Mouse (Mus musculus) lung, embryonic 14.5 days (tissue): Measurements from ENCODE around the gene Scel. TPM values are rescaled to one million over a fixed set of nuclear protein-coding genes. Genes with fewer than 3 reads are reported as not detected.

ENCODE experiments used
- ATAC-seq: fragments of 200-750 bp; cut with Nextera tagmentation; 2 replicates; pipeline ENCODE4 v1.8.0; 2017; ENCODE audit warnings: mild to moderate bottlenecking, moderate TSS enrichment, moderate library complexity; ENCODE audit not compliant: insufficient read depth
- DNase-seq: peaks from one replicate; pipeline ENCODE4 v3.0.0-alpha.2; 2015
- H3K27ac ChIP-seq: fragments of 300-500 bp; sonication (generic); 2 replicates; pipeline ENCODE4 v1.5.1; 2014; ENCODE audit warnings: low read depth, mild to moderate bottlenecking, moderate library complexity
- H3K27me3 ChIP-seq: fragments of 300-500 bp; sonication (generic); 2 replicates; pipeline ENCODE4 v1.6.1; 2014; ENCODE audit warnings: low read length, control low read depth; ENCODE audit not compliant: insufficient read depth
- H3K36me3 ChIP-seq: fragments of 300-500 bp; sonication (generic); 2 replicates; pipeline ENCODE4 v1.6.1; 2014; ENCODE audit warnings: control low read depth; ENCODE audit not compliant: insufficient read depth
- H3K4me1 ChIP-seq: fragments of 300-500 bp; sonication (generic); 2 replicates; pipeline ENCODE4 v1.6.1; 2014; ENCODE audit warnings: antibody characterized with exemption, control low read depth; ENCODE audit not compliant: insufficient read depth
- H3K4me2 ChIP-seq: fragments of 300-500 bp; sonication (generic); 2 replicates; pipeline ENCODE4 v1.6.1; 2014; ENCODE audit warnings: mild to moderate bottlenecking
- H3K4me3 ChIP-seq: fragments of 300-500 bp; sonication (generic); 2 replicates; pipeline ENCODE4 v1.5.1; 2014; ENCODE audit warnings: low read depth, low read length
- H3K9ac ChIP-seq: fragments of 300-500 bp; sonication (generic); 2 replicates; pipeline ENCODE4 v1.6.1; 2014
- H3K9me3 ChIP-seq: fragments of 300-500 bp; sonication (generic); 2 replicates; pipeline ENCODE4 v1.6.1; 2016; ENCODE audit warnings: low read depth, low read length, control low read depth
- CTCF ChIP-seq: IDR thresholded peaks from 2 replicates; pipeline ENCODE4 v1.5.1; 2016; ENCODE audit warnings: antibody characterized with exemption, low read depth
- WGBS: fragments of 180-500 bp; shearing (Covaris S2); extraction: QIAGEN DNeasy Blood & Tissue Kit; methylation state at CpG from one replicate; pipeline ENCODE4 v1.1.7; 2014; 5-methylcytosine and 5-hydroxymethylcytosine counted together
- polyA plus RNA-seq: library from polyadenylated mRNA; unstranded; fragments of >200 nt; fragmentation: Nextera tagmentation; extraction: Ambion mirVana; gene quantifications from 2 replicates; pipeline ENCODE4 v1.2.1, GENCODE M21; 2014

The Scel gene
- polyA plus RNA-seq, 1 experiment from 2014 or later: 1.9 TPM

DNA sequence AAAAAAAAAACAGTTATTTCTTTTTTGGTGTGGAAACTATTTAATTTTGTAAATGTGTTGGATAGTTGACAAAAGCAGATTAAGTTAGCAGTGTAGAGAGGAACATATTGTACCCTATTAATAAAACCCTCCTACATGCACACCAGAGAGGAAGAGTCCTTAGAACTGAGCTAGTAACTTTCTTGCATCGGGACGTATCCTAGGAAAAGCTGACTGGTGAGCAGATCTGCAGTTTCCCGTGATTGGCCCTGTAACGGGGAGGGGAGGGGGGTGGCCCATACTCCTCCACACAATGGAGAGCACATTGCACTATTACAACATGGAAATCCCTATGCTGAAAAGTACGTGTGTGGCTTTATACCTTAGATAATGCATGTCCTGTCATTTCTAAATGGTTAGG lies 82.7 kb downstream of the Scel start:
- no peaks in the 10 kb centered on the region for H3K9me3 ChIP-seq

DNA sequence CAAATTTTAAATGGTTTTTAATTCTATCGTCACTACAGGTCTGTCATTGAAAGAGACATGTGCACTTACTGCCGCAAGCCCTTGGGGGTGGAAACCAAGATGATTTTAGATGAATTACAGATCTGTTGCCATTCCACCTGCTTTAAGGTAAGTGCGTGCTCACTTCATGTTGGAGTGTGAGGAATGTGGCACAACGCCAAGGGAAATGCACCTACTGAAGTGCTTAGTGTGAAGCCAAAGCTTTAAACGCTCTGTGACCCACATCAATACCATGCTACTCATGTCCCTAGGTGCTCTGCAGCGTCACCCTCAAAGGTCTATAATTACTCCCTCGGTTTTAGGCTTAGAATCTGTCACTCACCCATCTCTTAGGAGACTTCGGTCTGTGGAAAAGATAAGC lies 94.9 kb downstream of the Scel start:
- DNase-seq (peak; percentile 62), ATAC-seq (0 out of 2 replicates have a peak, but pooled peaks have one; percentile 49)
- Histone ChIP-seq H3K4me1 (no peaks in the 10 kb centered on the region), H3K27ac (no peak overlapping the region), H3K36me3 (no peaks in the 10 kb centered on the region), H3K4me3 (no peak overlapping the region), H3K4me2 (no peak overlapping the region), H3K27me3 (no peaks in the 10 kb centered on the region), H3K9ac (no peak overlapping the region), H3K9me3 (no peaks in the 10 kb centered on the region)
- 68% methylated on average over 8 of the region's 8 CpGs for WGBS
- TF ChIP-seq CTCF: no peak

More for the DNA sequence above, 82.7 kb downstream of the Scel start:
- Histone ChIP-seq H3K4me1 (no peaks in the 10 kb centered on the region), H3K36me3 (no peaks in the 10 kb centered on the region), H3K4me2 (no peak overlapping the region), H3K27ac (no peak overlapping the region), H3K4me3 (no peak overlapping the region), H3K9ac (no peak overlapping the region), H3K27me3 (no peaks in the 10 kb centered on the region)
- WGBS: 66% methylated on average over 5 of the region's 5 CpGs
- ATAC-seq: no peak
- DNase-seq: no peak
- TF ChIP-seq CTCF: no peak

DNA sequence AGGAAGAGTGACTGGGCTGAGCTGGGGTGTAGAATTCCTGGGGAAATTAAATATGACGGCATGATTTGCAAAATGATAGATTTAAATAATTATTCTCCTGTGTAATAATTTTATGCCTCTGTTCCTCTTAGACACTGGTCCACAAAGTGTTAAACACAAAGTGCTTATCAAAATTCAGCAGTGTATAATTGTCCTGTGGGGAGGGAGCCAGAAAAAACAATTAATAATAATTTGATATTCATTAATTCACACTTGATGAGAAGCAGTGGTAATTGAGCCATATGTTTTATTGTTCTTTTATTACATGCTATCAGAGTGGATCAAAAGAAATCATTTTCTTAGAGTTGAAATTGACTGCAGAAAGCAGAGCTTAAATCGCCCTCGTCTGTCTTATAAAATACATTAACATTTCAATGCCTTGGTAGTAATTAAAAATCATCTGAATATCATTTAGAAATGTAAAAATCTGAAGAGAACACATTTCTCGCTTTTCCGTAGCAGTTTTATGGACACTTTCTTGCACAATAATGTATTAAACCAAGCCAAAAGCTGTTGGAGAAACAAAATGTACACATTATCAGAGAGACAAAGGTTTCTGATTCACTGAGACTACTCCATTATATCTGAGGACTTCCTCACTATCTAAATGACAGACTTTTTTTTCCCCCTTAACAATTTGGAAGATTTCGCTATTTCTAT lies 100.6 kb downstream of the Scel start:
- no peaks in the 10 kb centered on the region for H3K36me3 ChIP-seq
- no peak overlapping the region for H3K4me2 ChIP-seq
- no peaks in the 10 kb centered on the region for H3K27me3 ChIP-seq
- H3K27ac ChIP-seq: no peak overlapping the region
- 88% methylated on average over 6 of the region's 6 CpGs for WGBS
- no peak overlapping the region for H3K9ac ChIP-seq
- H3K4me3 ChIP-seq: no peak overlapping the region
- H3K9me3 ChIP-seq: no peaks in the 10 kb centered on the region
- no peaks in the 10 kb centered on the region for H3K4me1 ChIP-seq
- no peak for DNase-seq
- no peak for TF ChIP-seq CTCF
- no peak for ATAC-seq

DNA sequence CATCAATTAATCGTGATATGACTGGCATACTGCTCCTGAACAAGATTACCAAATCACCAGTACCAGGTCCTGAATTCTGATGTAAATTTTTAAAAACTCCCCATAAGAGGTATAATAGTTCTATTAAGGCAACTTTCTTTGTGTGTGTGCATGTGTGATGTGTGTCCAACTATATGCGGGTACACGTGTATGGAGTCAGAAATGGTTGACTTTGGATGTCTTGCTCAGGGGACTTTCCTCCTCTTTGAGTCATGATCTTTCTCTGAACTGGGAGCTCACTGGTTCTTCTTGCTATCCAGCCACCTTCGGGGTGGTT lies 101.1 kb downstream of the Scel start:
- Histone ChIP-seq H3K36me3 (no peaks in the 10 kb centered on the region), H3K4me3 (no peak overlapping the region), H3K27me3 (no peaks in the 10 kb centered on the region), H3K9me3 (no peaks in the 10 kb centered on the region), H3K9ac (no peak overlapping the region), H3K4me2 (no peak overlapping the region), H3K27ac (no peak overlapping the region), H3K4me1 (no peaks in the 10 kb centered on the region)
- DNase-seq (no peak), ATAC-seq (no peak)
- 90% methylated on average over 4 of the region's 4 CpGs for whole genome bisulfite sequencing
- no peak for TF ChIP-seq CTCF

DNA sequence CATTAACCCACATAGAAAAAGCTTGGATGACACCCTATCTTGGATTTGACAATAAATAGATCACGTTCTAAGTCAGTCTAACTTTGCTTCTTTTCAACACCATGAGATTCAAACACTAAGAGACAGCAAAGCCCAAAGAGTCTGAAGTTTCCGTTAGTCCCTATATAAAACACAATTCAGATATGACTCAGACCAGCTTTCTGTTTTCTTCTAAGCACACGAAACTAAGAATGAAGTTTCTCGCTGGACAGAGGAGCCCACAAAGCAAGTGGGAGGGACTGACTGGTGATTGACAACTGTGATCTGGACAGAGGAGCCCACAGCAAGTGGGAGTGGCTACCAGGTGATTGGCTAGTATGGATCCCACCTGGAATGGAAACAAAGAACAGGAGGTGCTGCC lies 106.6 kb downstream of the Scel start:
- Histone ChIP-seq H3K4me2 (no peak overlapping the region), H3K4me3 (no peak overlapping the region), H3K27me3 (no peaks in the 10 kb centered on the region), H3K4me1 (no peaks in the 10 kb centered on the region), H3K27ac (no peak overlapping the region), H3K9me3 (no peaks in the 10 kb centered on the region), H3K9ac (no peak overlapping the region), H3K36me3 (no peaks in the 10 kb centered on the region)
- DNase-seq (no peak), ATAC-seq (no peak)
- TF ChIP-seq CTCF: no peak
- 82% methylated on average over 4 of the region's 4 CpGs for WGBS

DNA sequence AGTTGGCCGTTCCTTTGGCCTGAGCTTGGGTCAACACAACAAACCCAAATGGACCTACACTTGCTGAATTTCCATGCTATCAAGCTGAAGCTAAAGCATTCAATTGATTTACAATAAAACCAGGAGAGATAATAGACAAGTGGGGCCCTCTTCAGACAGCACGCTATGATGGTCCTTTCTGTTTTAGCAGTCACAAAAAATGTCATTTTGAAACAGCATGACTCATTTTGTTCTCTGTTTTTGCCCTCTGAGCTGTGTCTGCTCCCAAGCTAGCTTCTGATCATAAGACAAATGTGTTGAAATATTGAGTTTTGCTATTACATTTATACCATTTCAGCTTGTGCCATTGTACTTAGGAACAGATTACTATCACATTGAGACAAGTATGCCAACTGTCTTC lies 108.1 kb downstream of the Scel start:
- TF ChIP-seq CTCF: no peak
- DNase-seq (no peak), ATAC-seq (no peak)
- Histone ChIP-seq H3K4me3 (no peak overlapping the region), H3K9me3 (no peaks in the 10 kb centered on the region), H3K4me1 (no peaks in the 10 kb centered on the region), H3K9ac (no peak overlapping the region), H3K27me3 (no peaks in the 10 kb centered on the region), H3K36me3 (no peaks in the 10 kb centered on the region), H3K4me2 (no peak overlapping the region), H3K27ac (no peak overlapping the region)
- 91% methylated on average over 2 of the region's 2 CpGs for WGBS

DNA sequence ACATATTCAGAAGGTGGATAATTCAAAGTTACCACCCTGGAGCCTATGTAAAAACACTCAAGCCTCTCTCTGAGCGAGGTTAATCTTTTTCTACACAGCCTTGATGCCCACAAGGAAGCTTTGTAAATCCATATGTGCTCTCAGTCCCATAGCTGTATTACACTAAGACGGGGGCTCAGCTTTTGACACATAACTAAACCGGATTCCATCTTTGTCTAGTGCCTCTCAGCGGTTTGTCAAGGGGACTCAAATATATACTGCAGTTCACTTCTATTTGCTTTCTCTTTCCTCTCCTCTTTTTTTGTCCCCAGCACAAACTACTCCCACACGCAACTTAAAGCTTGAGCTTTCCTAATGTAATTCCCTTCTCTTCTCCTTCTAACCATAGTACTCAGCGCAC lies 113.0 kb downstream of the Scel start:
- H3K27ac ChIP-seq: no peak overlapping the region
- no peak overlapping the region for H3K4me3 ChIP-seq
- DNase-seq (peak; percentile 31), ATAC-seq (no peak)
- TF ChIP-seq CTCF: no peak
- 63% methylated on average over 6 of the region's 6 CpGs for WGBS
- H3K27me3 ChIP-seq: no peaks in the 10 kb centered on the region
- H3K9me3 ChIP-seq: no peaks in the 10 kb centered on the region
- no peak overlapping the region for H3K9ac ChIP-seq
- H3K36me3 ChIP-seq: no peaks in the 10 kb centered on the region
- no peaks in the 10 kb centered on the region for H3K4me1 ChIP-seq
- H3K4me2 ChIP-seq: no peak overlapping the region
